Comparison of ENCODE assay signal across 10 mouse cellular contexts in the genomic region with DNA sequence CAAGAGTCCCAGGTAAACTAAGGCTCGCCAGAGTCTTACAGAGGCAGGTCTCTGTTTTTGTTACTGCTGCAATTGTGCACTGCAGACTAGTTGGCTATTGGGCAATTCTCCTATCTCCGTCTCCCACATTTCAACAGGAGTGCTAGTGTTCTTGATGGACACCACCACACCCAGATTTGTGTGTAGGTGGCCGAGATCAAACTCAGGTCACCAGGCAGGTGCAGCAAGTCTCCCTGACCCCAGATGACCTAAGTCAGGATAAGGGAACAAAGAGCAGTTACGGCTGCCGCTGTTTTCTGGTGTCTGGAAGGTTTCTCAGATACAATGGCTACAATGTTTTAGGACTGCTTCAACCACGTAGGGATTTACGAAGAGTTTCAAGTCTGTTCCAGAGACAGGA. TPM values are rescaled to one million over a fixed set of nuclear protein-coding genes. Genes with fewer than 3 reads are reported as not detected.
A peak's percentile ranks its signal among the peaks of the same experiment; 100 is the strongest.
DNase-seq lines count a peak whose midpoint lies in the region; ATAC-seq lines count a peak whose summit lies in the region.
"Had no signal": no experiment of that assay in that cellular context is flagged by ENCODE, and none has a peak within 500 bp of the region (broad histone marks: within the 10 kb centered on the region; RNA-seq: fewer than 3 reads in every experiment).

No protein-coding gene starts in this region.

- peak overlapping the region; percentile 34; the same call in 1 of the 2 replicates for H3K4me2 ChIP-seq in liver, embryonic 12.5 days
- H3K4me2 ChIP-seq in liver, embryonic 11.5 days: no peak overlapping the region; the same call in 1 of the 2 replicates
- peak overlapping the region; percentile 35; the same call in 1 of the 2 replicates for H3K4me2 ChIP-seq in stomach, embryonic 15.5 days

- peaks cover 13% of the 10 kb centered on the region for H3K4me1 ChIP-seq in heart, embryonic 10.5 days
- peaks cover 15% of the 10 kb centered on the region for H3K4me1 ChIP-seq in liver, embryonic 12.5 days
- H3K4me1 ChIP-seq in liver, embryonic 11.5 days (replicated peaks; ENCODE audit: control insufficient read depth, insufficient read depth, low read length): no peaks in the 10 kb centered on the region
- no peaks in the 10 kb centered on the region; the same call in 1 of the 2 replicates for H3K4me1 ChIP-seq in stomach, embryonic 15.5 days

- intact Hi-C loops in heart, postnatal 25 days (cut with DNase I): loop anchor here (2.0 to 5.0 kb wide), 2 partner anchors 93 to 199 kb away; a partner anchor contains a TSS

- peaks cover 7% of the 10 kb centered on the region; the same call in 1 of the 2 replicates for H3K36me3 ChIP-seq in heart, embryonic 10.5 days
- no peaks in the 10 kb centered on the region for H3K36me3 ChIP-seq in liver, embryonic 12.5 days
- H3K36me3 ChIP-seq in liver, embryonic 11.5 days (ENCODE audit: control insufficient read depth, insufficient read depth, low read length): no peaks in the 10 kb centered on the region; the same call in 1 of the 2 replicates
- no peaks in the 10 kb centered on the region for H3K36me3 ChIP-seq in stomach, embryonic 15.5 days

- H3K9ac ChIP-seq in liver, embryonic 12.5 days: no peak overlapping the region
- H3K9ac ChIP-seq in liver, embryonic 11.5 days (ENCODE audit: low read depth, low read length): no peak overlapping the region
- H3K9ac ChIP-seq in stomach, embryonic 15.5 days: no peak overlapping the region

- no peak overlapping the region for H3K4me3 ChIP-seq in heart, embryonic 10.5 days
- no peak overlapping the region for H3K4me3 ChIP-seq in liver, embryonic 12.5 days
- no peak overlapping the region for H3K4me3 ChIP-seq in liver, embryonic 11.5 days (ENCODE audit: low read depth, low read length)
- no peak overlapping the region for H3K4me3 ChIP-seq in stomach, embryonic 15.5 days (replicated peaks)

- DNase-seq in heart, embryonic 10.5 days (ENCODE audit: low spot score): no peak
- DNase-seq in heart, postnatal 25 days (ENCODE audit: low spot score): no peak
- no peak for DNase-seq in liver, embryonic 11.5 days (ENCODE audit: low spot score)
- DNase-seq in ZHBTc4 (ENCODE audit: low read depth, low spot score): peak; percentile 23
- DNase-seq in frontal cortex, postnatal 36 days (ENCODE audit: low spot score in 2 of 2): no peak
- no peak for DNase-seq in cerebellum, postnatal 25 days
- DNase-seq: gastrocnemius, adult 2 months had no signal

- no peaks in the 10 kb centered on the region for H3K9me3 ChIP-seq in heart, embryonic 10.5 days
- no peaks in the 10 kb centered on the region for H3K9me3 ChIP-seq in liver, embryonic 12.5 days (replicated peaks)
- H3K9me3 ChIP-seq in liver, embryonic 11.5 days (ENCODE audit: control insufficient read depth, low read length): no peaks in the 10 kb centered on the region
- H3K9me3 ChIP-seq in stomach, embryonic 15.5 days: no peaks in the 10 kb centered on the region

- H3K27ac ChIP-seq in heart, embryonic 10.5 days: peak overlapping the region; percentile 47
- no peak overlapping the region for H3K27ac ChIP-seq in liver, embryonic 12.5 days
- H3K27ac ChIP-seq in liver, embryonic 11.5 days (ENCODE audit: low read depth, low read length): no peak overlapping the region
- H3K27ac ChIP-seq in stomach, embryonic 15.5 days: peak overlapping the region; percentile 57; the same call in 1 of the 2 replicates
- H3K27ac ChIP-seq: gastrocnemius, adult 2 months had no signal

- WGBS in heart, embryonic 10.5 days: 41% methylated on average over 7 of the region's 7 CpGs
- 62% methylated on average over 7 of the region's 7 CpGs for WGBS in liver, embryonic 12.5 days (ENCODE audit: insufficient replicate concordance)
- 62% methylated on average over 7 of the region's 7 CpGs for WGBS in liver, embryonic 11.5 days
- 48% methylated on average over 7 of the region's 7 CpGs for WGBS in stomach, embryonic 15.5 days

- H3K27me3 ChIP-seq in heart, embryonic 10.5 days (ENCODE audit: insufficient read depth, poor library complexity, severe bottlenecking): no peaks in the 10 kb centered on the region
- H3K27me3 ChIP-seq in liver, embryonic 12.5 days (replicated peaks): no peaks in the 10 kb centered on the region
- no peaks in the 10 kb centered on the region for H3K27me3 ChIP-seq in liver, embryonic 11.5 days (replicated peaks; ENCODE audit: control insufficient read depth, insufficient read depth, low read length)
- no peaks in the 10 kb centered on the region for H3K27me3 ChIP-seq in stomach, embryonic 15.5 days (replicated peaks)

- ATAC-seq in liver, embryonic 12.5 days: no peak
- ATAC-seq in liver, embryonic 11.5 days (replicated peaks; ENCODE audit: low FRiP score): no peak
- peak; percentile 54 for ATAC-seq in stomach, embryonic 15.5 days (ENCODE audit: insufficient read depth, low FRiP score, low read depth)

RNA-seq across cellular contexts. Expression of a gene that starts 16.9 kb away (rescaled TPM):
- polyA plus RNA-seq in heart, embryonic 10.5 days (2016; fragmentation: Nextera tagmentation; extraction: Ambion mirVana): 0.89 and 1.1 TPM in 2 replicates
- total RNA-seq in heart, postnatal 25 days (2021): 100 to 1,000 TPM; 105 to 112 TPM
- 0.06 and 0.15 TPM in 2 replicates for polyA plus RNA-seq in liver, embryonic 12.5 days (2016; fragmentation: Nextera tagmentation; extraction: Ambion mirVana)
- 0.15 and 0.19 TPM in 2 replicates for polyA plus RNA-seq in liver, embryonic 11.5 days (2014; fragmentation: Nextera tagmentation; extraction: Ambion mirVana)
- 0.59 and 1.2 TPM in 2 replicates for polyA plus RNA-seq in stomach, embryonic 15.5 days (2015; fragmentation: Nextera tagmentation; extraction: Ambion mirVana)
- total RNA-seq: megakaryocyte-erythroid progenitor cell, adult 5-6 weeks had no signal

Comparison
In these comparisons a context has a peak if more than half of its experiments do, and no peak if none do; other contexts are left out.
1. H3K27ac ChIP-seq: peak in heart, embryonic 10.5 days (single experiment) and stomach, embryonic 15.5 days (single experiment); none in liver, embryonic 12.5 days (single experiment) and liver, embryonic 11.5 days (single experiment).